Comparison of ENCODE assay signal across 22 mouse cellular contexts in genomic region chr6:77425746-77426145, GRCm38 (mm10).
DNase-seq lines count a peak whose midpoint lies in the region; ATAC-seq and TF ChIP-seq lines count a peak whose summit lies in the region.
"Had no signal": no experiment of that assay in that cellular context is flagged by ENCODE, and none has a peak within 500 bp of the region (broad histone marks: within the 10 kb centered on the region; RNA-seq: fewer than 3 reads in every experiment).

No protein-coding gene starts in this region.

- H3K36me3 ChIP-seq in forebrain, embryonic 15.5 days: no peaks in the 10 kb centered on the region
- H3K36me3 ChIP-seq in forebrain, embryonic 10.5 days (replicated peaks): no peaks in the 10 kb centered on the region
- no peaks in the 10 kb centered on the region for H3K36me3 ChIP-seq in forebrain, embryonic 16.5 days (ENCODE audit: control insufficient read depth, insufficient read depth)
- H3K36me3 ChIP-seq: embryonic facial prominence, embryonic 15.5 days; liver, embryonic 13.5 days; lung, embryonic 15.5 days; midbrain, embryonic 13.5 days had no signal

- H3K27ac ChIP-seq in forebrain, embryonic 15.5 days (replicated peaks): no peak overlapping the region
- H3K27ac ChIP-seq in forebrain, embryonic 10.5 days: no peak overlapping the region
- H3K27ac ChIP-seq in cerebellum, adult 2 months (ENCODE audit: insufficient read depth, low read length): no peak overlapping the region
- H3K27ac ChIP-seq in forebrain, embryonic 16.5 days (ENCODE audit: low read length): no peak overlapping the region
- H3K27ac ChIP-seq: embryonic facial prominence, embryonic 15.5 days; hindbrain, embryonic 14.5 days; kidney, postnatal 0 days; liver, embryonic 13.5 days; lung, embryonic 15.5 days; midbrain, embryonic 13.5 days had no signal

- H3K4me1 ChIP-seq in forebrain, embryonic 15.5 days: no peaks in the 10 kb centered on the region
- H3K4me1 ChIP-seq in forebrain, embryonic 10.5 days: no peaks in the 10 kb centered on the region
- H3K4me1 ChIP-seq in cerebellum, adult 2 months (ENCODE audit: control insufficient read depth, insufficient read depth, low read length): peaks cover 18% of the 10 kb centered on the region; the same call in 1 of the 2 replicates
- no peaks in the 10 kb centered on the region for H3K4me1 ChIP-seq in forebrain, embryonic 16.5 days (replicated peaks; ENCODE audit: control insufficient read depth, insufficient read depth, low read length)
- H3K4me1 ChIP-seq: embryonic facial prominence, embryonic 15.5 days; liver, embryonic 13.5 days; lung, embryonic 15.5 days; midbrain, embryonic 13.5 days had no signal

- no peak overlapping the region for H3K4me2 ChIP-seq in forebrain, embryonic 15.5 days (replicated peaks)
- H3K4me2 ChIP-seq in forebrain, embryonic 16.5 days (ENCODE audit: low read length): no peak overlapping the region
- H3K4me2 ChIP-seq: embryonic facial prominence, embryonic 15.5 days; hindbrain, embryonic 14.5 days; liver, embryonic 13.5 days; lung, embryonic 15.5 days; midbrain, embryonic 13.5 days had no signal

- H3K27me3 ChIP-seq in forebrain, embryonic 15.5 days: no peaks in the 10 kb centered on the region
- H3K27me3 ChIP-seq in forebrain, embryonic 10.5 days (ENCODE audit: poor library complexity, severe bottlenecking): no peaks in the 10 kb centered on the region
- no peaks in the 10 kb centered on the region; the same call in 1 of the 2 replicates for H3K27me3 ChIP-seq in cerebellum, adult 2 months (ENCODE audit: control insufficient read depth, insufficient read depth, low read length)
- no peaks in the 10 kb centered on the region for H3K27me3 ChIP-seq in forebrain, embryonic 16.5 days (replicated peaks; ENCODE audit: control insufficient read depth, insufficient read depth, low read length)
- H3K27me3 ChIP-seq: embryonic facial prominence, embryonic 15.5 days; liver, embryonic 13.5 days; lung, embryonic 15.5 days; midbrain, embryonic 13.5 days had no signal

- TF ChIP-seq POLR2A in cerebellum, adult 2 months (IDR thresholded peaks at IDR 0.05; ENCODE audit: borderline replicate concordance, insufficient read depth, low read length): no peak

- peak; percentile 80; the same call in 1 of the 2 replicates for ATAC-seq in forebrain, embryonic 15.5 days (replicated peaks)
- peak; percentile 79 for ATAC-seq in forebrain, embryonic 16.5 days
- ATAC-seq: midbrain, embryonic 13.5 days had no signal

- TF ChIP-seq CTCF in cerebellum, adult 2 months (IDR thresholded peaks at IDR 0.05; ENCODE audit: borderline replicate concordance, insufficient read depth, low read depth, low read length): no peak

- no peak overlapping the region for H3K9ac ChIP-seq in forebrain, embryonic 15.5 days (replicated peaks)
- no peak overlapping the region for H3K9ac ChIP-seq in forebrain, embryonic 16.5 days (replicated peaks; ENCODE audit: low read depth, low read length)
- H3K9ac ChIP-seq: embryonic facial prominence, embryonic 15.5 days; hindbrain, embryonic 14.5 days; liver, embryonic 13.5 days; lung, embryonic 15.5 days; midbrain, embryonic 13.5 days had no signal

- DNase-seq in forebrain, embryonic 10.5 days (ENCODE audit: extremely low spot score, low spot score): no peak
- DNase-seq in brain, adult 2 months (ENCODE audit: low read depth, low spot score): peak; percentile 95
- peak; percentile 69 to 86 for DNase-seq in cerebellum, adult 2 months
- no peak for DNase-seq in adrenal gland, adult 2 months
- no peak for DNase-seq in spleen, postnatal 36 days (ENCODE audit: low spot score in 2 of 2)
- DNase-seq in lung, postnatal 10 days: no peak
- DNase-seq: adrenal gland, postnatal 10 days; embryo, embryonic 11 days; gastrocnemius, postnatal 10 days; heart, adult 18-20 months; kidney, adult 11 months; liver, embryonic 13.5 days; right cerebral cortex, postnatal 4 days; thymus, adult 18-20 months had no signal

- H3K9me3 ChIP-seq in forebrain, embryonic 15.5 days: no peaks in the 10 kb centered on the region
- H3K9me3 ChIP-seq in forebrain, embryonic 10.5 days: no peaks in the 10 kb centered on the region
- H3K9me3 ChIP-seq in forebrain, embryonic 16.5 days (ENCODE audit: control insufficient read depth, low read length): no peaks in the 10 kb centered on the region
- H3K9me3 ChIP-seq: embryonic facial prominence, embryonic 15.5 days; liver, embryonic 13.5 days; lung, embryonic 15.5 days; midbrain, embryonic 13.5 days had no signal

- no peak overlapping the region for H3K4me3 ChIP-seq in forebrain, embryonic 15.5 days
- no peak overlapping the region for H3K4me3 ChIP-seq in forebrain, embryonic 10.5 days
- no peak overlapping the region for H3K4me3 ChIP-seq in cerebellum, adult 2 months (replicated peaks; ENCODE audit: insufficient read depth, low read depth, low read length)
- no peak overlapping the region for H3K4me3 ChIP-seq in forebrain, embryonic 16.5 days (replicated peaks; ENCODE audit: low read length)
- H3K4me3 ChIP-seq: embryonic facial prominence, embryonic 15.5 days; liver, embryonic 13.5 days; lung, embryonic 15.5 days; midbrain, embryonic 13.5 days; myocyte had no signal

Comparison
In these comparisons a context has a peak if more than half of its experiments do, and no peak if none do; other contexts are left out.
1. DNase-seq: peak in brain, adult 2 months (single experiment) and cerebellum, adult 2 months (2 of 2); none in forebrain, embryonic 10.5 days (single experiment), adrenal gland, adult 2 months (single experiment), spleen, postnatal 36 days (0 of 2) and lung, postnatal 10 days (single experiment).